Mouse (Mus musculus): ENCODE measurements around the gene Col2a1. TPM values are rescaled to one million over a fixed set of nuclear protein-coding genes. Genes with fewer than 3 reads are reported as not detected.
A peak's percentile ranks its signal among the peaks of the same experiment; 100 is the strongest.

Gene Col2a1
- total and polyA plus RNA-seq, 2 experiments from 2014 or later = 4.9 to 28.3 TPM

- H3K9ac ChIP-seq = no peak overlapping the region
- no peak for DNase-seq
- H3K4me2 ChIP-seq (ENCODE audit: low read depth) = no peak overlapping the region
- no peaks in the 10 kb centered on the region for H3K9me3 ChIP-seq (ENCODE audit: low read length)
- no peaks in the 10 kb centered on the region for H3K4me1 ChIP-seq (ENCODE audit: insufficient read depth)
- H3K27me3 ChIP-seq (ENCODE audit: insufficient read depth, low read length) = no peaks in the 10 kb centered on the region
- H3K27ac ChIP-seq (ENCODE audit: low read depth, low read length) = no peak overlapping the region
- 88% methylated on average over 10 of the region's 10 CpGs for WGBS
- no peak overlapping the region for H3K4me3 ChIP-seq (ENCODE audit: low read depth, low read length)
- no peak for TF ChIP-seq CTCF (IDR thresholded peaks at IDR 0.05; ENCODE audit: low read depth)
- peaks cover 48% of the 10 kb centered on the region for H3K36me3 ChIP-seq (ENCODE audit: insufficient read depth)
- ATAC-seq = no peak
These were observed 35.2 kb upstream of the Col2a1 start for GRCm38 (mm10) chr15:98039682-98040081.

GRCm38 (mm10) chr15:98036578-98036977 lies 32.1 kb upstream of the Col2a1 start:
- TF ChIP-seq CTCF (IDR thresholded peaks at IDR 0.05; ENCODE audit: low read depth) = no peak
- Histone ChIP-seq H3K9me3 (ENCODE audit: low read length) (no peaks in the 10 kb centered on the region), H3K9ac (no peak overlapping the region), H3K36me3 (ENCODE audit: insufficient read depth) (peaks cover 36% of the 10 kb centered on the region), H3K27ac (ENCODE audit: low read depth, low read length) (no peak overlapping the region), H3K4me2 (ENCODE audit: low read depth) (no peak overlapping the region), H3K4me1 (ENCODE audit: insufficient read depth) (no peaks in the 10 kb centered on the region), H3K4me3 (ENCODE audit: low read depth, low read length) (no peak overlapping the region), H3K27me3 (ENCODE audit: insufficient read depth, low read length) (no peaks in the 10 kb centered on the region)
- ATAC-seq = no peak
- DNase-seq = no peak
- 95% methylated on average over 5 of the region's 5 CpGs for whole genome bisulfite sequencing

- Histone ChIP-seq H3K9ac (no peak overlapping the region), H3K27ac (ENCODE audit: low read depth, low read length) (no peak overlapping the region), H3K36me3 (ENCODE audit: insufficient read depth) (peaks cover 26% of the 10 kb centered on the region), H3K4me1 (ENCODE audit: insufficient read depth) (no peaks in the 10 kb centered on the region), H3K9me3 (ENCODE audit: low read length) (no peaks in the 10 kb centered on the region), H3K27me3 (ENCODE audit: insufficient read depth, low read length) (no peaks in the 10 kb centered on the region), H3K4me3 (ENCODE audit: low read depth, low read length) (no peak overlapping the region), H3K4me2 (ENCODE audit: low read depth) (no peak overlapping the region)
- WGBS = 3% methylated on average over 3 of the region's 3 CpGs
- DNase-seq (no peak), ATAC-seq (peak; percentile 73)
- no peak for TF ChIP-seq CTCF (IDR thresholded peaks at IDR 0.05; ENCODE audit: low read depth)
These were observed 30.7 kb upstream of the Col2a1 start for GRCm38 (mm10) chr15:98035076-98035755.

- Histone ChIP-seq H3K27me3 (ENCODE audit: insufficient read depth, low read length) (no peaks in the 10 kb centered on the region), H3K4me3 (ENCODE audit: low read depth, low read length) (no peak overlapping the region), H3K27ac (ENCODE audit: low read depth, low read length) (no peak overlapping the region), H3K4me2 (ENCODE audit: low read depth) (no peak overlapping the region), H3K36me3 (ENCODE audit: insufficient read depth) (peaks cover 13% of the 10 kb centered on the region), H3K9me3 (ENCODE audit: low read length) (no peaks in the 10 kb centered on the region), H3K9ac (no peak overlapping the region), H3K4me1 (ENCODE audit: insufficient read depth) (no peaks in the 10 kb centered on the region)
- 53% methylated on average over 9 of the region's 9 CpGs for WGBS
- peak; percentile 25; the same call in 1 of the 2 replicates for ATAC-seq
- TF ChIP-seq CTCF (IDR thresholded peaks at IDR 0.05; ENCODE audit: low read depth) = no peak
- no peak for DNase-seq
These were observed 28.8 kb upstream of the Col2a1 start for GRCm38 (mm10) chr15:98033233-98033748.

GRCm38 (mm10) chr15:98029798-98030197 lies 25.3 kb upstream of the Col2a1 start:
- Histone ChIP-seq H3K4me2 (ENCODE audit: low read depth) (no peak overlapping the region), H3K27ac (ENCODE audit: low read depth, low read length) (no peak overlapping the region), H3K9ac (no peak overlapping the region), H3K4me1 (ENCODE audit: insufficient read depth) (peaks cover 13% of the 10 kb centered on the region), H3K9me3 (ENCODE audit: low read length) (no peaks in the 10 kb centered on the region), H3K27me3 (ENCODE audit: insufficient read depth, low read length) (no peaks in the 10 kb centered on the region), H3K36me3 (ENCODE audit: insufficient read depth) (peaks cover 7% of the 10 kb centered on the region; the same call in 1 of the 2 replicates), H3K4me3 (ENCODE audit: low read depth, low read length) (no peak overlapping the region)
- no peak for TF ChIP-seq CTCF (IDR thresholded peaks at IDR 0.05; ENCODE audit: low read depth)
- ATAC-seq = no peak
- no peak for DNase-seq
- WGBS = 43% methylated on average over 6 of the region's 6 CpGs

- TF ChIP-seq CTCF (IDR thresholded peaks at IDR 0.05; ENCODE audit: low read depth) = no peak
- Histone ChIP-seq H3K9me3 (ENCODE audit: low read length) (no peaks in the 10 kb centered on the region), H3K9ac (0 out of 2 replicates have a peak overlapping the region, but pooled peaks have one; percentile 1), H3K4me2 (ENCODE audit: low read depth) (no peak overlapping the region), H3K27me3 (ENCODE audit: insufficient read depth, low read length) (no peaks in the 10 kb centered on the region), H3K4me1 (ENCODE audit: insufficient read depth) (peaks cover 13% of the 10 kb centered on the region), H3K36me3 (ENCODE audit: insufficient read depth) (no peaks in the 10 kb centered on the region), H3K27ac (ENCODE audit: low read depth, low read length) (no peak overlapping the region), H3K4me3 (ENCODE audit: low read depth, low read length) (no peak overlapping the region)
- ATAC-seq (no peak), DNase-seq (no peak)
- WGBS = 23% methylated on average over 12 of the region's 12 CpGs
These were observed 22.7 kb upstream of the Col2a1 start for GRCm38 (mm10) chr15:98026967-98027904.

Measured in forebrain, postnatal 0 days (tissue).